Mouse (Mus musculus) fibroblast of lung, adult 2 months (primary cell): Measurements from ENCODE around the gene 1700020L24Rik.

ENCODE experiments used
- DNase-seq: peaks from one replicate; pipeline ENCODE4 v3.0.0-alpha.2; 2011; ENCODE audit warnings: low read depth

1700020L24Rik gene

DNA sequence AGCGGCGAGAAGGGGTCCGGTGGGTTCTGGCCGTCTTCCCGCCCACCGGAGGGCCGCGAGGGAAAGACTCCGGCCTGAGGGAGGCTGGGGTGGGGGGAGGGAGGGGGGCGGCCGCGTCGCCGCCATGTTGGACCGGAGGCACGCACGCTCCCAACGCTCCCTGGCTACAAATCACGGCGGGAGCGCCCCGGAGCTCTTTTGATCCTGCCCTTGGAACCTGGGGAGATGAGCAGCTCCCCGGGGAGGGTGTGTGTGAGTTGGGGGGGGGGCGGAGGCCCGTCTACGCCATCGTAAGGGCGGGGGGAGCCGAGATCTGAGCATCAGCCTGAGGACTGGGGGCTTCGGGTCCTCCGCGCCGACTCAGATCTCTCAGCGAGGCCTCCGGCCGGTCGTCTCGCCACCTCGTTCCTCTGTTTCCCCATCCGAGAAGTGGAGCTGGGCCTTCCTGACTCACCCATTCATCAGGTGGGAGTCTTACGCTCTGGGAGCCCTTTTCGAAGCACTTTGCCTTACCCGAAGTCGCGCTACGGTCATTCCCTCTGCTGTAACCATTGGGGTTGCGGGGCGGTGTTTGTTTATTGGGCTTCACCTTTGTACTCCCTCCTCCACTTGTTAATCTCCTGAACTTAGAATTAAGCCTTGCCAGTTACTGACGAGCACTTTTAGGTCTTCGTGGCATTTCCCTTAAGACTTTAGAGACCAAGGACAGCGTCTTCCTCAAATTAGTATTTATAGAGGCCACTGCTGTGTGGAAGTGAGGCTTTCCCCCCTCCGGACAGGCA, 35.9 kb downstream of the 1700020L24Rik start:
- DNase-seq = no peak
